Mouse (Mus musculus) MEL (cell line): ENCODE measurements around the gene Rps13. TPM values are rescaled to one million over a fixed set of nuclear protein-coding genes. Genes with fewer than 3 reads are reported as not detected.

ENCODE experiments used
- DNase-seq: peaks from one replicate; pipeline ENCODE4 v3.0.0; 2011; ENCODE audit warnings: low read depth, low spot score
- H3K27ac ChIP-seq: 2 replicates; pipeline ENCODE4 v1.5.1; 2012; ENCODE audit warnings: low read depth, mild to moderate bottlenecking, control low read depth, low read length, moderate library complexity; ENCODE audit not compliant: control insufficient read depth
- H3K27me3 ChIP-seq, 2 experiments: fragments of 150-350 bp in 1 of 2; sonication (generic) in 1 of 2; 2 replicates each; pipeline ENCODE4 v1.6.1; 2012; ENCODE audit warnings: low read length in 2 of 2, mild to moderate bottlenecking in 2 of 2, improper control_type of control experiment in 1 of 2, moderate library complexity in 1 of 2; ENCODE audit not compliant: insufficient read depth in 2 of 2, control insufficient read depth in 1 of 2
- H3K36me3 ChIP-seq, 2 experiments: 2 replicates each; pipeline ENCODE4 v1.6.1; 2012 to 2014; ENCODE audit warnings: low read length in 2 of 2, improper control_type of control experiment in 1 of 2, inconsistent platforms in 1 of 2, mild to moderate bottlenecking in 1 of 2; ENCODE audit not compliant: insufficient read depth in 2 of 2, control insufficient read depth in 1 of 2
- H3K4me1 ChIP-seq, 2 experiments: fragments of 150-350 bp in 1 of 2; sonication (generic) in 1 of 2; 2 replicates each; pipeline ENCODE4 v1.6.1; 2012; ENCODE audit warnings: low read length in 2 of 2, improper control_type of control experiment in 1 of 2, mild to moderate bottlenecking in 1 of 2; ENCODE audit not compliant: insufficient read depth in 2 of 2, control insufficient read depth in 1 of 2
- H3K4me3 ChIP-seq, 2 experiments: fragments of 150-350 bp in 1 of 2; sonication (generic) in 1 of 2; 2 replicates each; pipeline ENCODE4 v1.5.1; 2012; ENCODE audit warnings: low read depth in 2 of 2, low read length in 2 of 2, mild to moderate bottlenecking in 2 of 2, moderate library complexity in 2 of 2, control low read depth in 1 of 2, improper control_type of control experiment in 1 of 2; ENCODE audit not compliant: control insufficient read depth in 1 of 2, insufficient read depth in 1 of 2
- H3K79me2 ChIP-seq: 2 replicates; pipeline ENCODE4 v1.6.1; 2012; ENCODE audit warnings: mild to moderate bottlenecking, low read length, moderate library complexity; ENCODE audit not compliant: control insufficient read depth, poor library complexity, insufficient read depth
- H3K9ac ChIP-seq: 2 replicates; pipeline ENCODE4 v1.6.1; 2012; ENCODE audit warnings: low read depth, mild to moderate bottlenecking, control low read depth, low read length, moderate library complexity; ENCODE audit not compliant: control insufficient read depth, poor library complexity, severe bottlenecking
- H3K9me3 ChIP-seq: fragments of 150-350 bp; sonication (generic); replicated peaks from 2 replicates; pipeline ENCODE4 v1.6.1; 2012; ENCODE audit warnings: mild to moderate bottlenecking, low read length, improper control_type of control experiment, moderate library complexity; ENCODE audit not compliant: insufficient read depth
- BHLHE40 ChIP-seq: IDR thresholded peaks from 2 replicates; pipeline ENCODE4 v1.6.1; 2012; ENCODE audit warnings: low read depth, mild to moderate bottlenecking, inconsistent platforms, low read length, improper control_type of control experiment, borderline replicate concordance
- CHD1 ChIP-seq: IDR thresholded peaks from 2 replicates; pipeline ENCODE4 v1.6.1; 2012; ENCODE audit warnings: low read depth, mild to moderate bottlenecking, inconsistent platforms, low read length, improper control_type of control experiment
- CHD2 ChIP-seq: IDR thresholded peaks from 2 replicates; pipeline ENCODE4 v1.6.1; 2011; ENCODE audit warnings: low read length, improper control_type of control experiment
- CTCF ChIP-seq, 3 experiments: IDR thresholded peaks in 2 of 3; conservative IDR thresholded peaks in 1 of 3; 2 replicates each; pipeline ENCODE4 v1.5.1; 2011 to 2012; ENCODE audit warnings: low read length in 3 of 3, low read depth in 2 of 3, mild to moderate bottlenecking in 2 of 3, improper control_type of control experiment in 1 of 3, inconsistent platforms in 1 of 3, mixed read lengths in 1 of 3, moderate library complexity in 1 of 3; ENCODE audit not compliant: control insufficient read depth in 1 of 3, insufficient read depth in 1 of 3, poor library complexity in 1 of 3, severe bottlenecking in 1 of 3
- E2F4 ChIP-seq: IDR thresholded peaks from 2 replicates; pipeline ENCODE4 v1.6.1; 2011; ENCODE audit warnings: low read depth, low read length, improper control_type of control experiment, borderline replicate concordance
- ELF1 ChIP-seq: IDR thresholded peaks from 2 replicates; pipeline ENCODE4 v1.6.1; 2014; ENCODE audit warnings: low read depth, mild to moderate bottlenecking, inconsistent platforms, low read length, improper control_type of control experiment, moderate library complexity
- EP300 ChIP-seq, 2 experiments: IDR thresholded peaks; 2 replicates each; pipeline ENCODE4 v1.6.1; 2011; ENCODE audit warnings: improper control_type of control experiment in 2 of 2, low read length in 2 of 2, low read depth in 1 of 2, mild to moderate bottlenecking in 1 of 2
- ETS1 ChIP-seq: IDR thresholded peaks from 2 replicates; pipeline ENCODE4 v1.6.1; 2012; ENCODE audit warnings: low read depth, mild to moderate bottlenecking, inconsistent platforms, low read length, improper control_type of control experiment, moderate library complexity
- GABPA ChIP-seq: IDR thresholded peaks from 2 replicates; pipeline ENCODE4 v1.6.1; 2012; ENCODE audit warnings: low read depth, mild to moderate bottlenecking, inconsistent platforms, low read length, improper control_type of control experiment, moderate library complexity
- HCFC1 ChIP-seq: IDR thresholded peaks from 2 replicates; pipeline ENCODE4 v1.6.1; 2012; ENCODE audit warnings: low read depth, mild to moderate bottlenecking, inconsistent platforms, low read length, improper control_type of control experiment, moderate library complexity
- JUND ChIP-seq: IDR thresholded peaks from 2 replicates; pipeline ENCODE4 v1.6.1; 2011; ENCODE audit warnings: low read depth, mild to moderate bottlenecking, improper control_type of control experiment, low read length
- KAT2A ChIP-seq: conservative IDR thresholded peaks from 2 replicates; pipeline ENCODE4 v1.6.1; 2012; ENCODE audit warnings: low read depth, low read length, improper control_type of control experiment, inconsistent platforms
- MAX ChIP-seq: IDR thresholded peaks from 2 replicates; pipeline ENCODE4 v1.6.1; 2011; ENCODE audit warnings: low read length, improper control_type of control experiment
- MEF2A ChIP-seq: IDR thresholded peaks from 2 replicates; pipeline ENCODE4 v1.6.1; 2014; ENCODE audit warnings: low read depth, mild to moderate bottlenecking, inconsistent platforms, low read length, improper control_type of control experiment; ENCODE audit not compliant: poor library complexity, insufficient replicate concordance, severe bottlenecking; ENCODE audit errors: extremely low read depth
- MXI1 ChIP-seq: IDR thresholded peaks from 2 replicates; pipeline ENCODE4 v1.6.1; 2011; ENCODE audit warnings: mild to moderate bottlenecking, low read depth, low read length, improper control_type of control experiment
- NELFE ChIP-seq: IDR thresholded peaks from 2 replicates; pipeline ENCODE4 v1.6.1; 2011; ENCODE audit warnings: low read depth, low read length, improper control_type of control experiment
- POLR2A ChIP-seq, 2 experiments: IDR thresholded peaks; 2 replicates each; pipeline ENCODE4 v1.6.1; 2011 to 2012; ENCODE audit warnings: low read length in 2 of 2, mild to moderate bottlenecking in 2 of 2, control low read depth in 1 of 2, improper control_type of control experiment in 1 of 2, low read depth in 1 of 2, moderate library complexity in 1 of 2; ENCODE audit not compliant: control insufficient read depth in 1 of 2, insufficient read depth in 1 of 2, poor library complexity in 1 of 2
- POLR2AphosphoS2 ChIP-seq: IDR thresholded peaks from 2 replicates; pipeline ENCODE4 v1.6.1; 2011; ENCODE audit warnings: low read length, improper control_type of control experiment
- SIN3A ChIP-seq: IDR thresholded peaks from 2 replicates; pipeline ENCODE4 v1.6.1; 2012; ENCODE audit warnings: low read length, improper control_type of control experiment, inconsistent platforms
- SMC3 ChIP-seq: IDR thresholded peaks from 2 replicates; pipeline ENCODE4 v1.6.1; 2011; ENCODE audit warnings: low read depth, low read length, improper control_type of control experiment
- TBP ChIP-seq: IDR thresholded peaks from 2 replicates; pipeline ENCODE4 v1.8.0; 2011; ENCODE audit warnings: low read depth, low read length, improper control_type of control experiment
- TCF12 ChIP-seq: IDR thresholded peaks from 2 replicates; pipeline ENCODE4 v1.6.1; 2014; ENCODE audit warnings: low read depth, mild to moderate bottlenecking, inconsistent platforms, low read length, improper control_type of control experiment, moderate library complexity
- USF1 ChIP-seq: IDR thresholded peaks from 2 replicates; pipeline ENCODE4 v1.6.1; 2014; ENCODE audit warnings: low read depth, mild to moderate bottlenecking, inconsistent platforms, low read length, improper control_type of control experiment, moderate library complexity
- USF2 ChIP-seq, 2 experiments: IDR thresholded peaks; 2 replicates each; pipeline ENCODE4 v1.6.1; 2011 to 2012; ENCODE audit warnings: improper control_type of control experiment in 2 of 2, low read length in 2 of 2, borderline replicate concordance in 1 of 2, inconsistent platforms in 1 of 2, low read depth in 1 of 2, mild to moderate bottlenecking in 1 of 2; ENCODE audit not compliant: insufficient read depth in 1 of 2
- ZKSCAN1 ChIP-seq: IDR thresholded peaks from 2 replicates; pipeline ENCODE4 v1.6.1; 2012; ENCODE audit warnings: low read depth, mild to moderate bottlenecking, inconsistent platforms, low read length, improper control_type of control experiment, moderate library complexity
- ZMIZ1 ChIP-seq: IDR thresholded peaks from 2 replicates; pipeline ENCODE4 v1.6.1; 2012; ENCODE audit warnings: low read depth, mild to moderate bottlenecking, inconsistent platforms, low read length, improper control_type of control experiment, moderate library complexity
- ZNF384 ChIP-seq: IDR thresholded peaks from 2 replicates; pipeline ENCODE4 v1.6.1; 2012; ENCODE audit warnings: low read depth, mild to moderate bottlenecking, inconsistent platforms, low read length, improper control_type of control experiment
- polyA plus RNA-seq, 2 experiments: library from polyadenylated mRNA; stranded (reverse) in 1 of 2; unstranded in 1 of 2; fragments of >175 nt in 1 of 2; fragments of >200 nt in 1 of 2; gene quantifications; 2 replicates each; pipeline versions ENCODE4 v1.2.1 to v1.2.4; 2012; ENCODE audit warnings: low replicate concordance in 2 of 2, low read depth in 1 of 2; ENCODE audit not compliant: insufficient read length in 2 of 2, insufficient read depth in 1 of 2, missing spikeins in 1 of 2
- total RNA-seq: library from RNA; depleted of rRNA; stranded (reverse); fragments of 300-350 nt; gene quantifications from 2 replicates; pipeline ENCODE4 v1.2.3, GENCODE M21; 2012

The Rps13 gene
- total and polyA plus RNA-seq, 3 experiments, result 388 to 1,952 TPM; not detected in 1

DNA sequence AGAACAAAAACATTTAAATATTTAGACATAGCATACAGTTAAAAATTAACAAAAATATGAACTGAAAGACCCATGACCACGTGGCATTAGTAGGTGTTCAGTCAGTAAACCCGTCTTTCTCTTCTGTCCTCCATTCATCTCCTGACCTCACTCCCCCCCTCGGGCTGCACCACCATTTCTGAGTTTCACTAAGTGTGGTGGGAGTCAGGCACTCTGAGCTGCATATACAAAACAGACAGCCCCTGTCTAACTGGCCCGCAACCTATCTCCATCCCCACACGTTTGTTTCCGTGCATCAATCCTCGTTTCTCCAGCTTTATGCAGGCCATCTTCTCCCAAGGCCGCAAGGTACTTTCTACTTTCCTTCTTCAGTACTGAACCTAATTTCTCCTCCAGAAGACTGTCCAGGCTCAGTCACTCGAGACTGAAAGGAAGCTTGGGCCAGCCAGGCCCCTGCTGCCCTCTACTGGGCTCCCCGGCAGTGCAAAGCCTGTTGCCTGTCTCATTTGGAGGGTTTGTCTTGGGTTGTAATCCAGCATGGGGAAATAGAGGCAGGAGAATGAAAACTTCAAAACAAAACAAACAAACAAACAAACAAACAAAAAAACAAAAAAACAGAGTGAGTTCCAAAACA lies 10.5 kb downstream of the Rps13 start (continued):
- TF ChIP-seq CTCF (IDR thresholded peaks at IDR 0.05 in 2 of 3, conservative IDR thresholded peaks at IDR 0.05 in 1 of 3; ENCODE audit: control insufficient read depth in 1 of 3, insufficient read depth in 1 of 3, low read depth in 2 of 3, low read length in 3 of 3, poor library complexity in 1 of 3, severe bottlenecking in 1 of 3) (peak; percentile 66 to 94 (median 94)), GABPA (no peak), ZKSCAN1 (no peak), MEF2A (no peak), CHD2 (no peak), ETS1 (no peak), NELFE (no peak)

DNA sequence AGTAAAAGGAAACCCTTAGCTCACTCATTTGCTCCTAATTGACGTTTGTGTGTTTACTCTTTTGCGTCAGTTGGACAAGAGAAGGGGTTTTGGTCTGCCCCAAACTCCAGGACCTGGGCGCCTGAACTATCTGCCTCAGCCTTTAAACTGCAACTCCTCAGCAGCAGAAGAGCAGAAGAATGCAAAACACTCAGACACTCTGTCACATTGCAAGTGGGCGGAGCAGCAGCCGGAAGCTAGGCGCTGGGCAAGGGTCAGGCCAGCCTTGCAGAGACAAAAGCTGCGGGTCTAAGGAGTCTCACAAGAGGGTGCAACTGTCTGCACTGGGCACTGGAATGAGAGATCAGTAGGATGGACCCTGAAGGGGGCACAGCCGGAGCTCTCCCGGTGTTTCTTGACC lies 24.5 kb downstream of the Rps13 start:
- Histone ChIP-seq H3K27ac (peak overlapping the region; percentile 47), H3K79me2 (peaks cover 4% of the 10 kb centered on the region; the same call in 1 of the 2 replicates), H3K36me3 (0 out of 4 replicates have a peak, but pooled peaks cover 0 to 2% of the 10 kb centered on the region in 2 experiments)
- DNase-seq, result peak; percentile 84
- TF ChIP-seq KAT2A (no peak), TCF12 (peak; percentile 39; the same call in 1 of the 2 replicates), MXI1 (peak; percentile 84), ZNF384 (no peak), TBP (0 out of 2 replicates have a peak, but pooled peaks have one; percentile 21), ELF1 (peak; percentile 71), POLR2A (IDR thresholded peaks at IDR 0.05; ENCODE audit: control insufficient read depth in 1 of 2, insufficient read depth in 1 of 2, low read depth in 1 of 2, low read length in 2 of 2, poor library complexity in 1 of 2) (peak in 1 of 2 experiments; percentile 62; a peak in 2 of 4 replicates), NELFE (peak; percentile 46), SIN3A (peak; percentile 67), USF2 (IDR thresholded peaks at IDR 0.05; ENCODE audit: borderline replicate concordance in 1 of 2, insufficient read depth in 1 of 2, low read depth in 1 of 2, low read length in 2 of 2) (no peak), CHD1 (no peak), USF1 (0 out of 2 replicates have a peak, but pooled peaks have one; percentile 39), JUND (no peak), EP300 (IDR thresholded peaks at IDR 0.05; ENCODE audit: low read depth in 1 of 2, low read length in 2 of 2) (no peak), SMC3 (0 out of 2 replicates have a peak, but pooled peaks have one; percentile 7), BHLHE40 (no peak), CHD2 (no peak), POLR2AphosphoS2 (no peak), ZMIZ1 (0 out of 2 replicates have a peak, but pooled peaks have one; percentile 31), HCFC1 (peak; percentile 43; the same call in 1 of the 2 replicates), MAX (0 out of 2 replicates have a peak, but pooled peaks have one; percentile 35), E2F4 (no peak)
- TF ChIP-seq, all 39 proteins: peak for 12
- peak overlapping the region; percentile 55 for H3K9ac ChIP-seq
- peak overlapping the region; percentile 89 to 97 for H3K4me3 ChIP-seq
- no peaks in the 10 kb centered on the region for H3K27me3 ChIP-seq
- H3K4me1 ChIP-seq, result 0 out of 4 replicates have a peak, but pooled peaks cover 0 to 7% of the 10 kb centered on the region in 2 experiments
- H3K9me3 ChIP-seq, result no peaks in the 10 kb centered on the region
